Mouse (Mus musculus): ENCODE measurements around the gene Trpm7. TPM values are rescaled to one million over a fixed set of nuclear protein-coding genes. Genes with fewer than 3 reads are reported as not detected.
"Not testable (repeated sequence)": the region's sequence is repeated elsewhere in the genome, so short reads cannot be mapped to it uniquely, and the experiment has no call there.

The Trpm7 gene
- polyA plus RNA-seq (2012; rRNA removed), result 33.9 and 42.2 TPM in 2 replicates

GRCm38 (mm10) chr2:126875871-126876796, at the start of gene Trpm7:
TSS of gene Trpm7 (minus strand) at chr2:126876230.
- peak; percentile 91 for DNase-seq (ENCODE audit: low spot score)

DNA sequence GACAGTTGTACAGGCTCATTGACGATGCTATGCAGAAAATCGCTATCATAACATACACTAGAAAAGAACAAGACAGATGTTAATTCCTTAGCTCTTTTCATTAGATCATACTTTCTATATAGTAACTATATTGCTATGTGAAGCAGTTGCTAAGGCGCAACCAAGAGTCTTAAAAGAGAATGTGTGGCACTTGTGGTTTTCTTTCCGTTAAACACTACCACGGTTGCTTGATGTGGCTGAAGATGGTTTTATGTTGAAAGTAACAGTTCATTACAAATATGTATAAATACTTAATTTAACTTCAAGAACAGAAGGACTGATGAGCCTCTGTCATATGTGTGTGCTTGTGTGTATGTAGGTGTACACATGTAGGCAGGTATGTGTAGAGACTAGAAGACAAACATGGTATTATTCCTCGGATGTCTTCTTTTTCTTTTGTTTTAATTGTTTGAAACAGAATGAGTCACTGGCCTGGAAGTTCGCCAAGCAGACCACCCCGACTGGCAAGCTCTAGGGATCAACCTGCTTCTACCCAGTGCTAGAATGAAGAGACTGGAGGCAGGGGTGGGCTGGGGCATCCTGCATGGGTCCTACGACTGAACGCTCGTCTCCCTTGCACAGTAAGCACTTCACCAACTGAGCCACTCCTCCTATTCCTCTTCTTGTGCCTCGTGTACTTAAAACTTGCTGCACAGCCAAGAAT, 44.5 kb upstream of the Trpm7 start:
- DNase-seq (ENCODE audit: low spot score), result no peak

- no peak for DNase-seq (ENCODE audit: low spot score)
These were observed 40.2 kb upstream of the Trpm7 start for GRCm38 (mm10) chr2:126916236-126916635.

GRCm38 (mm10) chr2:126914096-126914495, 38.1 kb upstream of the Trpm7 start:
- DNase-seq (ENCODE audit: low spot score), result no peak

DNA sequence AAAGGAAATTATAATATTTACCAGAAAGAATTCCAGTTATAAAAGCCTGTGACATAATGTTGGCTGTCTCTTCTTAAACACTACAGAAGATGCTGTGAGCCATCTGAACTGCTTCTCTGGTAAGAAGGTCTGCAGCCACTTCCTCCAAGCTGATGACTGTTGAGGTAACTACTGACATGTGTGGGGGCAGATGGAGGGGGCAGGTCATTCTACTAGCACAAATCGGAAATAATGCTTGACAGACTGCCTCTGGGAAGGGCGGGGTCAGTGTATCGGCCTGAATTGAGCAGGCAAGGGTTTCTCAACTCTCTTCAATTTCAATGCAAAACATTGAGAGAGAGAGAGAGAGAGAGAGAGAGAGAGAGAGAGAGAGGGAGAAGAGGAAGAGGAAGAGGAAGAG, 28.1 kb upstream of the Trpm7 start:
- DNase-seq (ENCODE audit: low spot score), result no peak

- no peak for DNase-seq (ENCODE audit: low spot score)
These were observed 21.5 kb upstream of the Trpm7 start for GRCm38 (mm10) chr2:126897511-126897910.

- no peak for DNase-seq (ENCODE audit: low spot score)
These were observed 20.9 kb upstream of the Trpm7 start for GRCm38 (mm10) chr2:126896941-126897340.

GRCm38 (mm10) chr2:126894245-126894644, 18.2 kb upstream of the Trpm7 start:
- DNase-seq (ENCODE audit: low spot score), result no peak

GRCm38 (mm10) chr2:126892316-126892715, 16.3 kb upstream of the Trpm7 start:
- no peak for DNase-seq (ENCODE audit: low spot score)

GRCm38 (mm10) chr2:126891743-126892142, 15.7 kb upstream of the Trpm7 start:
- DNase-seq (ENCODE audit: low spot score), result no peak

- DNase-seq (ENCODE audit: low spot score), result no peak
These were observed 11.1 kb upstream of the Trpm7 start for GRCm38 (mm10) chr2:126887141-126887540.

DNA sequence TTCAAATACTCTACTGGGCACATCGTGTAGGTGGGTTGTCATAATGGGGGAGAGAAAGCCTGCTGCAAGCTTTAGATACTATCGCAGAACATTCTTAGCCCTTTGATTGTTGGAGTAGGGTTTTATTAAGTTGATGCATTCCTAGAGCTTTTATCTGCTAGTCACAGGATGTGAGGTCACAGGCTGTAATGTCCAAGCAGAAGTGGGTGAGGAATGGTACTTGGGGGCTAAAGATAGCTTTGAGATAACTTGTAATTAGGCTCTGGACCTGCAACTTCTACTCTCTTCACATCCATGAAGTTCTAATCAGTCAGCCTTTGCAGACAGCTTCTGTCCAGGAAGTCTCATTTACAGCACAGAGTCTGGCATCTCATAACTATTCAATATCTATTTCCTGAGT, 9.8 kb upstream of the Trpm7 start:
- DNase-seq (ENCODE audit: low spot score), result no peak

GRCm38 (mm10) chr2:126882711-126883110, 6.7 kb upstream of the Trpm7 start:
- DNase-seq (ENCODE audit: low spot score), result not testable (repeated sequence)

GRCm38 (mm10) chr2:126877991-126878390, 2.0 kb upstream of the Trpm7 start:
- no peak for DNase-seq (ENCODE audit: low spot score)

DNA sequence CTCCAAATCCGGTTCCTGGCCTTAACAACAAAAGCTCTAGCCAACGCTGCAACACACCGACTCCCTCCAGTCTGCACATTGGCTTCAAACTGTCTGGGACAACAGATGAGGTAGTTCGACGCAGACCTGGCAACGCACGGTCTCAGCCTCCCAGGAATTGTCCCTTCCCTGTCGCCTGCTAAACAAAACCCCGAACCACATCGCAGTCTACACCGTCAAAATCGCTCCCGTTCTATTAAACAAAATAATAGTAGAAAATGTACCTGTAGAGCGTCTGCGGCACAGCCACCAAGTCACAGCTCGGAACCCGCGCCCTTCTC, 554 bp downstream of the Trpm7 start:
- no peak for DNase-seq (ENCODE audit: low spot score)

GRCm38 (mm10) chr2:126874809-126875515, 1.1 kb downstream of the Trpm7 start:
- DNase-seq (ENCODE audit: low spot score), result no peak

GRCm38 (mm10) chr2:126866301-126866700, 9.7 kb downstream of the Trpm7 start:
- DNase-seq (ENCODE audit: low spot score), result no peak

- no peak for DNase-seq (ENCODE audit: low spot score)
These were observed 10.4 kb downstream of the Trpm7 start for GRCm38 (mm10) chr2:126865501-126866199.

DNA sequence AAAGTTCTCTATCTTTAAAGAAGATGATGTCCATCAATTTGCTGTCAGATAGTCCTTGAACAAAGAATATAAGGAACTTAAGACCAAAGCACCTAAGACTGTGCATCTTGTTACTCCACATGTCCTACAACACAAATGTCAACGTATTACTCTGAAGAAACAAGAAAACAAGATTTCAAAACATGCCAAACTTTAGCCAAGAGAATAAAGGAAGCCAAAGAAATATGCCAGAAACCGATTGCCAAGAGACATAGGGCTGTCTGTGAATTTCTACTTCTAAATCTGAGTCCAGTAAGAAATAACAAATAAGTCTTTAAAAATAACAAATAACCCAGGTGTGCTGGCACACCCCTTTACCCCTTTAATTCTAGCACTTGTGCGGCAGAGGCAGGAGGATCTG, 11.0 kb downstream of the Trpm7 start:
- DNase-seq (ENCODE audit: low spot score), result no peak

DNA sequence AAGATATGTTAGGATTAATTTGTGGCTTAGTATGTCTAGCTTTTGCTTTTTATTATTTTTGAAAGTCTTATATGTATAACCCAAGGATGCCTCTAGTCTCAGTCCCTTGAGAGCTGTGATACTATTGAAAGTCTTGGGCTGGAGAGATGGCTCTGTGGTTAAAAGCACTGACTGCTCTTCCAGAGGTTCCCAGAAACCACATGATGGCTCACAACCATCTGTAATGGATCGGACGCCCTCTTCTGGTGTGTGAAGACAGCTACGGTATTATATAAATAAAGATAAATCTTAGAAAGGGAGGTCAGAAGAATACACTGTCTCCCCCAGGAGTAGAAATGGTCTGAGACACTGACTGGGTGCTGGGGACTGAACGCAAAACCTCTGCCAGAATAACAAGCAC, 31.3 kb downstream of the Trpm7 start:
- no peak for DNase-seq (ENCODE audit: low spot score)

DNA sequence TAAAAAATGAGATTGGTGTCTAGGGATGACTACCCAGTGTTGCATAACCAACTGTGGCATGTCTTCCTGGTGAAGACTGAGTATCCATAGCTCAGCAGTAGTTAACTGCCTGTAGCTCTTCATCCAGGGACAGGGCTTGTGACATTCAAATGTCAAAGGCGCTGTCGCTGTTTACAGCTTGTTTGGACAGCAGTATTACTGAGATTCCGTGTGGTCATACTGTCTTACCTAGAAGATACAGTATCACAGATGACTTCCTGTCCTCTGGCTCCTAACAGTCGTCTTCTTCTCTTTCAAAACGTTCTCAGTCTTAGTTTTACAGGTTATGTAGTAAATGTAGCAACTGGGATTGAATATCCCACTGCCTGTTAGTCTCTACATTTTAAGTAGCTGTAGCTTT, 37.2 kb downstream of the Trpm7 start:
- DNase-seq (ENCODE audit: low spot score), result no peak

DNA sequence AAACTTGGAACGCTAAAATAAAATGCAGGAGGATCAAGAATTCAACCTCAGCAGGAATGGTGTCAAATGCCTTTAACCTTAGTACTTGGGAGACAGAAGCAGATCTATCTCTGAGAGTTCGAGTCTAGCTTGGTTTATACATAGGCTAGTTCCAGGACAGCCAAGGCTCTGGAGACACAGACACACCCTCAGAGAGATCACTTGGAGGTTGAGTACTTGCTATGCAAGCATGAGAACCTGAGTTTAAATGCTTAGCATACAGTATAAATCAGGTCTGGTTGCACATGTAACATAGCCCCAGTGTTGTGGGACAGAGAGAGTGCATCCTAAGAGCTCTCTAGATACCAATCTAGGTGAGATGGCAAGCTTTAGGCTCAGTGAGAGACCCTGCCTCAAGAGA, 58.6 kb downstream of the Trpm7 start:
- DNase-seq (ENCODE audit: low spot score), result no peak
